Mouse (Mus musculus) liver, adult 2 months (tissue): ENCODE measurements at regions not wholly inside any gene's neighbourhood (a gene's known extent, or its start where the extent isn't known, plus 50 kb on each side); places are given as distances from the start of the nearest gene placed in this dataset.
"Not testable (repeated sequence)": the region's sequence is repeated elsewhere in the genome, so short reads cannot be mapped to it uniquely, and the experiment has no call there.

Source experiments
- DNase-seq: peaks from one replicate; pipeline ENCODE4 v3.0.0-alpha.2; 2011; ENCODE audit warnings: low read depth, low spot score; ENCODE audit errors: extremely low read depth
- H3K27ac ChIP-seq: fragments of 200-500 bp; replicated peaks from 2 replicates; pipeline ENCODE4 v1.5.1; 2012; ENCODE audit warnings: low read depth, mild to moderate bottlenecking, control low read depth, inconsistent platforms, low read length; ENCODE audit not compliant: insufficient read depth
- H3K27me3 ChIP-seq: fragments of 200-500 bp; 2 replicates; pipeline ENCODE4 v1.6.1; 2012; ENCODE audit warnings: mild to moderate bottlenecking, moderate library complexity, low read length, inconsistent platforms; ENCODE audit not compliant: control insufficient read depth, insufficient read depth
- H3K36me3 ChIP-seq: fragments of 200-500 bp; 2 replicates; pipeline ENCODE4 v1.6.1; 2012; ENCODE audit warnings: low read length, inconsistent platforms; ENCODE audit not compliant: control insufficient read depth, insufficient read depth
- H3K4me1 ChIP-seq: fragments of 200-500 bp; 2 replicates; pipeline ENCODE4 v1.6.1; 2011; ENCODE audit warnings: low read length; ENCODE audit not compliant: control insufficient read depth, insufficient read depth
- H3K4me3 ChIP-seq: fragments of 200-500 bp; 2 replicates; pipeline ENCODE4 v1.5.1; 2011; ENCODE audit warnings: low read depth, mild to moderate bottlenecking, control low read depth, low read length, moderate library complexity; ENCODE audit not compliant: insufficient read depth
- H3K79me2 ChIP-seq: fragments of 200-500 bp; 2 replicates; pipeline ENCODE4 v1.6.1; 2012; ENCODE audit warnings: inconsistent platforms, mild to moderate bottlenecking, low read length, moderate library complexity; ENCODE audit not compliant: control insufficient read depth, insufficient read depth
- H3K9ac ChIP-seq: fragments of 200-500 bp; 2 replicates; pipeline ENCODE4 v1.6.1; 2012; ENCODE audit warnings: low read depth, mild to moderate bottlenecking, control low read depth, inconsistent platforms, low read length
- CTCF ChIP-seq: fragments of 200-500 bp; IDR thresholded peaks from 2 replicates; pipeline ENCODE4 v1.5.1; 2011; ENCODE audit warnings: low read depth, low read length, control low read depth
- POLR2A ChIP-seq: fragments of 200-500 bp; IDR thresholded peaks from 2 replicates; pipeline ENCODE4 v1.6.1; 2011; ENCODE audit warnings: low read length, control low read depth; ENCODE audit not compliant: insufficient read depth; ENCODE audit errors: extremely low read depth
- WGBS: fragments of 180-500 bp; shearing (Covaris S2); methylation state at CpG from one replicate; pipeline ENCODE4 v1.1.7; 2018; 5-methylcytosine and 5-hydroxymethylcytosine counted together

DNA sequence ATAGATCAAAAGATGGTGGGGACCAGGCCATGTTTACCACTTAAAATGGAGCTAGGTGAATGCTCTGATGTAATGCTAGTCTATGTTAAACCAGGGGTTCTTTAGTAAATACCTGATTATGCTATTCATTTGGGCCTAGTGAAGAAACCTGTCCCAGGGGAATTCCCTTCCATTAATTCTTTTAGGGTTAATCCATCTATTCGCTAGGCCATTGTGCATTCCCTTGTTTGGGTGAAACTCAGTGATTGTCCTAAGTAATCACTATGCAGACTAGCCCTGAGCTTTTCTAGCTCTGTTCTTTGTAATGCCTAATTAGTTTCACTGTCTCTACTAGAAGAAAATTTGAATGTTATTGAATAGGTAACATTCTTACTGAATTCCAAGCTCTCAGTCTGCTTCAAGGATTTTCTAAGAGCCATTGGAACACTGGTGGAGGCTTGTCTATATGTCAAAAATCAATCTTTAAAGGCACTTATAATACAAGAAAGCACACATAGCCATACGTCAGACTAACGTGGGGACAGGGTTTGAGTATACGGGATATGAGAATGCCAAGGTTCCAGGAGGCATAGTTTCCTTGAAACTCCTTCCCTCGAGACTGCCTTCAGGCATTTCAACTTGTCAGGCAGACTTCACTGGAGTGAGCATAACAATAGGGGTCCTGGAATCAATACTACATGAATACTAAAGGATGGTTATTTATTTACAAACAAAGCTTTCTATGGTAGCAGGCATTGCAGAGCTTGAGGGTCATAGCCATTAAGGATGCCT lies 266.9 kb upstream of the 4930578C19Rik start:
- no peak overlapping the region for H3K27ac ChIP-seq
- DNase-seq, result no peak
- 84% methylated on average over 5 of the region's 5 CpGs for WGBS
- no peak overlapping the region for H3K9ac ChIP-seq
- no peaks in the 10 kb centered on the region for H3K36me3 ChIP-seq
- TF ChIP-seq CTCF (no peak), POLR2A (no peak)
- no peak overlapping the region for H3K4me3 ChIP-seq
- H3K79me2 ChIP-seq, result no peaks in the 10 kb centered on the region
- no peaks in the 10 kb centered on the region for H3K4me1 ChIP-seq
- H3K27me3 ChIP-seq, result no peaks in the 10 kb centered on the region

- no peak overlapping the region for H3K27ac ChIP-seq
- peak; percentile 0 for DNase-seq
- WGBS, result 63% methylated on average over 1 of the region's 1 CpGs
- H3K79me2 ChIP-seq, result no peaks in the 10 kb centered on the region
- H3K9ac ChIP-seq, result no peak overlapping the region
- TF ChIP-seq CTCF, result no peak
- TF ChIP-seq POLR2A, result no peak
- no peaks in the 10 kb centered on the region for H3K27me3 ChIP-seq
- no peaks in the 10 kb centered on the region for H3K4me1 ChIP-seq
- H3K4me3 ChIP-seq, result no peak overlapping the region
- H3K36me3 ChIP-seq, result no peaks in the 10 kb centered on the region
Observed at GRCm38 (mm10) chrX:18687216-18687615, 226.0 kb upstream of the 4930578C19Rik start.

DNA sequence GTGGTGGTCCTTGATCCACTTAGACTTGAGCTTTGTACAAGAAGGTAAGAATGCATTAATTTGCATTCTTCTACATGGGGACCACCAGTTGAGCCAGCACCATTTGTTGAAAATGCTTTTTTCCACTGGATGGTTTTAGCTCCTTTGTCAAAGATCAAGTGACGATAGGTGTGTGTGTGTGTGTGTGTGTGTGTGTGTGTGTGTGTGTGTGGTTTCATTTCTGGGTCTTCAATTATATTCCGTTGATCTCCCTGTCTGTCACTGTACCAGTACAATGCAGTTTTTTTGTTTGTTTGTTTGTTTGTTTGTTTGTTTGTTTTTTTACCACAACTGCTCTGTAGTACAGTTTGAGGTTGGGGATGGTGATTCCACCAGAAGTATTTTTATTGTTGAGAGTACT lies 206.1 kb upstream of the 4930578C19Rik start:
- not testable (repeated sequence) for H3K36me3 ChIP-seq, H3K27ac ChIP-seq, H3K27me3 ChIP-seq, H3K4me1 ChIP-seq, H3K4me3 ChIP-seq, H3K9ac ChIP-seq, H3K79me2 ChIP-seq, DNase-seq
- WGBS, result 86% methylated on average over 2 of the region's 2 CpGs

GRCm38 (mm10) chrX:18663101-18663500 lies 201.9 kb upstream of the 4930578C19Rik start:
- WGBS, result 52% methylated on average over 1 of the region's 1 CpGs
- no peak overlapping the region for H3K9ac ChIP-seq
- no peak overlapping the region for H3K27ac ChIP-seq
- no peaks in the 10 kb centered on the region for H3K36me3 ChIP-seq
- H3K27me3 ChIP-seq, result no peaks in the 10 kb centered on the region
- no peak overlapping the region for H3K4me3 ChIP-seq
- no peaks in the 10 kb centered on the region for H3K79me2 ChIP-seq
- no peak for DNase-seq
- no peaks in the 10 kb centered on the region for H3K4me1 ChIP-seq
- TF ChIP-seq CTCF (no peak), POLR2A (no peak)

- 73% methylated on average over 2 of the region's 2 CpGs for WGBS
- no peak overlapping the region for H3K4me3 ChIP-seq
Observed at GRCm38 (mm10) chrX:18618581-18618980, 157.4 kb upstream of the 4930578C19Rik start.

More at GRCm38 (mm10) chrX:18618581-18618980, 157.4 kb upstream of the 4930578C19Rik start:
- Histone ChIP-seq H3K36me3 (no peaks in the 10 kb centered on the region), H3K9ac (no peak overlapping the region), H3K4me1 (no peaks in the 10 kb centered on the region), H3K27me3 (no peaks in the 10 kb centered on the region), H3K27ac (no peak overlapping the region), H3K79me2 (no peaks in the 10 kb centered on the region)
- TF ChIP-seq CTCF (no peak), POLR2A (no peak)
- DNase-seq, result no peak
